Mouse (Mus musculus) cerebellum, adult 8-10 months (tissue): Measurements from ENCODE around the gene Adam12.
A peak's percentile ranks its signal among the peaks of the same experiment; 100 is the strongest.

Source experiments
- DNase-seq: peaks from one replicate; pipeline ENCODE4 v3.0.0; 2022

Gene Adam12

DNA sequence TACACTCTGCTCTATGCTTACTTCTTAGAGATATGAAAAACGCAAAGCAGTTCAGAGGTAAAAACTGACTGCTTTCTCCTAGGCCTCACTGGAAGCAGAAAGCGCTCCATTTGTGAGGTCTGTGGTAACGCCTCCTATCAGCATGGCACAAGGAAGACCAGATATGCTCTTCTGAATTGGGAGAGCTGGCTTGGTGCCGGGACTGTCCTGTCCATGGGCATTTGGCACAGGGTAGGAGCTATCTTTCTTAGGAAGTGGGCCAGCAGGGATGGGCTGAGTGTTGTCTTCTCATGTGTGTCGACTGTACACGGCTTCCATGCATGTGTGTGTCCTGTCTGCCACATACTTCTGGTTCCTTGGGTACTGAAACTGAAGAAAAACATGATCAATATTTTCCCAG is 369.7 kb downstream of the Adam12 start:
- DNase-seq = no peak

DNA sequence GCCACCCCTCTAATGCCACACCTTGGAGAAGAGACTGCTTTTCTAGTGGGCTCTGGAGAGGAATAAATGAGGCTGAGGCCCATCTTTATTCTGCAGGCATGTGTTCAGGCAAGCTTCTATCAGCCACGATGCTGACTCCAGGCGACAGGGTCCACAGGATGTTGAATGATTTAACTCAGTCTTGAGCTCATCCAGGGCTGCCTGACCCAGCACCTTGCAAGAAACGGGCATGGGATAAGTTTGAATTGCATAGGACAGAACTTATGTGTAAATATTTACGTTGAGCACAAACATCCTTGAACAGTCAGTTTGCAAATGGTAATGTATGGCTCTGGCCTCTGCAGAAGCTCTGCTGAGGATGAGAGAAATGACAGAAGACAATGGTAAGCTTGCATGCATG is 372.4 kb downstream of the Adam12 start:
- no peak for DNase-seq

DNA sequence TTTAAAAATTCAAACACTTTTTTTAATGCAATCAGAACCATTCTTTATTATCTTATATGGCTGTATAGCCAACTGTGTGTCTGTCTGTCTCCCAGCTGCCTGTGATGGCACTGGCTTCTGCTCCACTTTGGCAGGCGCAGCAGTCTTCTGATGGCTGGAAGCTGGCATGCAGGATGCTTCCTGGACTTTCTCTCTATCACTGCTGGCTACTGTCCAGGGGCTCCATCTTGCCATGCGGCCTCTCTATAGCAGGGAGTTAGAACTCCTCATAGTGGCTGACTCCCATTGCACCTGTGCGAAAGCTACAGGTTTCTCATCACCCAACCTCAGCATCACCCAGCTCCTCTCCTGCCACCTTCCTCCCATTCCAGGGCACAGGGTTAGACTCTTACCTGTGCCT is 373.4 kb downstream of the Adam12 start:
- peak; percentile 4 for DNase-seq

DNA sequence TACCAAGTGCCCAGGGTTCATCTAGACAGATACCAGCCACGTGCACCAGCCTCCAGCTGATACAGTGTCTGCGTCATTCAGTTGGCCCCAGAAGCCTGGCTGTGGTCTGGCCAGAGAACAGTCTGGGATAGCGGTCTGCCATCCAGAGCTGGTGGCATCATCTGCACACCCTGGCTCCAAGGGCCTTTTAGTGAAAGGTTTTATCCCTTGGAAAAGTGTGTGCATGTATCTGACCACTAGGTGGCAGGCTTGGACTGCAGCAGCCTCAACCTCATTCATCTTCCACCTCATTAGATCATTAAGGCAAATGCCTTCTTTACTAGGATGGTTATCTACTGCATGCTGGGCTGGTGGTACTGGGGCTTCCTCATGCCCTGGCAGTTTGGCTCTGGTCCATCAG is 375.7 kb downstream of the Adam12 start:
- DNase-seq = peak; percentile 51

DNA sequence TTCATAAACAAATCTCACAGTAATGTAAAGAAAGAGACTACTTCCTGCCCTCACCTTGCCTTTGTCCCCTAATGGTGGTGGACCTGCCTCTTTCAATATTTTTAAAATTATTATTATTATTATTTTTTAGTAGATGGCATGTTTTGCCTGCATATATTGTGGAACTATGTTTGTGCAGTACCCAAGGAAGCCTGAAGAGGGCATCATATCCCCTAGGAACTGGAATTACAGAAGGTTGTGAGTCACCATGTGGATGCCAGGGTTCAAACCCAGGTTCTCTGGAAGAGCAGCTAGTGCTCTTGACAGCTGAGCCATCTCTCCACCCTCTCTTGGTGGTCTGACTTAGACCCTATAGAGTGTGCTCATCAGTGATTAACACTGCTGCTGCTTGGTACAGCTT is 381.2 kb downstream of the Adam12 start:
- no peak for DNase-seq

DNA sequence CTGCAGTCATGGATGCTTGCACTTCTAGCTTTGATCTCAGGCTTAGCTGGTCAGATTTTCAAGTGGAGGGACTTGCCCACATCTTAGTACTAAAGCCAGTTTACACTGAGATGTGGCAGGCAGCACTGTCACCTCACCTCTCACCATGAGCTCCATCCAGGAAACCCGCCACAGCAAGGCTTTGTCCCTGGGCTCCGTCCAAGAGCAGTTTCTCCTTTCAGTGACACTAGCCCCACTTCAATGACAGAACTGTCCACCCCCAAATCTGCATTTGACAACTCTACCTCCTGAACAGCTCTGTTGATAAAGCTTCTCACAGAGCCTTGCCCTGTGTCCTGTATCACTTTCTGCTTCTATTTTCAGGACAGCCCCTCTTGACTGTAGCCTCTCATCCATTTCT is 383.8 kb downstream of the Adam12 start:
- no peak for DNase-seq

DNA sequence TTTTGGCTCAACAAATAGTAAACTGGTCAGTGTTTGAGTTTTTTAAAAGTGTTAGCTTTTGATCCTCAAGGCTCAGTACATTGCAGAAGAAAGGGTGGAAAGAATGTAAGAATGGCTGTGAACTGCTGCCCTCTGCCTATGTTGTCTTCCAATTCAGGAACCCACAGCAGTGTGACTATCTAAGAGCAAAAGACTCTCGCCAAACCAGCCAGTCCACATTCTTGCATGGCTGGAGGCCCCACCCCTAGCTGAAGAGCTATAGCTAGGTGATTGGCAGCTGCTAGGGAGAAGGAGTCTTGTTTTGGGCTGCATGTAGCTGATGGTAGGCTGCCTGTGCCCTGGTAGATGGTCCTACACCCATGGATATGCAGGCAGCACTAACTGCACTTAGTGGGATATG is 384.8 kb downstream of the Adam12 start:
- no peak for DNase-seq

DNA sequence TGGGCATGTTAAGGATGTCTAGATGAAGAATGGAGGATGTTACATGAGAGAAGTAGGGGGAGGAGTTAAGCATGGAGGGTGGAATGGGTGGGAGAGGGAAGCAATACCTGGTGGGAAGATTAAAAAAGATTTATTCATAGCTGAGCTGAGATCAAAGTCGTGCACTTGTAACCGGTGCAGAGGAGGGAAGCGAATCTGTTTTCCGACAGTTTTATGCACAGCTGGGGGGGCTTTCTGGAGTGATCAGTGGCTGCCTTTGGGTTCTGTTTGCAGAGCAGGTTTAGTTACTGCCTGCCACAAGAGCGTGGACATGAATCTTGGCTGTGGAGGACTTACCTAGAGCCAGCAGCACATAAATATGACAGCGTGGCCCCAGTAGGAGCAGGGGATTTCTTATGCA is 389.9 kb downstream of the Adam12 start:
- no peak for DNase-seq

DNA sequence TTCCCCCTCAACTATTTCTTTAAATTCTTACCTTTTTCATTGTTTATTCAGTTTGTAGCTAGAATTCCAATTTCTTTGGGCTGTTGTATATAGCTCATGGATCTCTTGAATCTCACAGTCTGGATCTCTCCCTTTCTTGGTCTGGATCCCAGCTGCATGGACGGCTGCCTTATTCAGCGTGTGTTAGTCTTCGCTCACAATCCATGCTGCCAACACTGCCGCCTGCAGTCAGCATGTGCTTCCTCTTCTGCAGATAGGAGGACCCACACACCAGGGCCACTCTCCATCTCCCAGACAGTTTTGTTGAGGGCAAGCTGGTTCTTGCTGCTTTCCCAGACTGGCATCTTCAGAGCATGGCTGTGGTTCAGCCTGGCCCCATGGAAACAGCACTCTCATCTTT is 392.4 kb downstream of the Adam12 start:
- no peak for DNase-seq
